Mouse (Mus musculus): ENCODE measurements around the gene Lpar5.
A peak's percentile ranks its signal among the peaks of the same experiment; 100 is the strongest.
"Not testable (repeated sequence)": the region's sequence is repeated elsewhere in the genome, so short reads cannot be mapped to it uniquely, and the experiment has no call there.

Lpar5 gene

GRCm38 (mm10) chr6:125067571-125067995, at the start of gene Lpar5:
Lpar5 (plus strand) TSS chr6:125067920.
- no peak for DNase-seq

- peak; percentile 52 for DNase-seq
Observed at GRCm38 (mm10) chr6:125030532-125030931, 37.2 kb upstream of the Lpar5 start.

GRCm38 (mm10) chr6:125031604-125032003, 36.1 kb upstream of the Lpar5 start:
- no peak for DNase-seq

- DNase-seq, result no peak
Observed at GRCm38 (mm10) chr6:125038666-125039065, 29.1 kb upstream of the Lpar5 start.

- DNase-seq, result no peak
Observed at GRCm38 (mm10) chr6:125039131-125039530, 28.6 kb upstream of the Lpar5 start.

GRCm38 (mm10) chr6:125039533-125040153, 28.1 kb upstream of the Lpar5 start, which contains the start of gene Ing4:
Ing4 (plus strand) TSS chr6:125039760.
- DNase-seq, result peak; percentile 94

- DNase-seq, result no peak
Observed at GRCm38 (mm10) chr6:125040221-125040620, 27.5 kb upstream of the Lpar5 start.

GRCm38 (mm10) chr6:125041047-125041446, 26.7 kb upstream of the Lpar5 start:
- DNase-seq, result no peak

- no peak for DNase-seq
Observed at GRCm38 (mm10) chr6:125042081-125042480, 25.6 kb upstream of the Lpar5 start.

- peak; percentile 84 for DNase-seq
Observed at GRCm38 (mm10) chr6:125046691-125047090, 21.0 kb upstream of the Lpar5 start.

- no peak for DNase-seq
Observed at GRCm38 (mm10) chr6:125049678-125050077, 18.0 kb upstream of the Lpar5 start, which contains the start of gene Acrbp. Acrbp (plus strand) TSS chr6:125049689.

- DNase-seq, result no peak
Observed at GRCm38 (mm10) chr6:125051237-125051636, 16.5 kb upstream of the Lpar5 start.

- no peak for DNase-seq
Observed at GRCm38 (mm10) chr6:125061493-125061892, 6.2 kb upstream of the Lpar5 start.

GRCm38 (mm10) chr6:125062511-125062910, 5.2 kb upstream of the Lpar5 start:
- no peak for DNase-seq

- no peak for DNase-seq
Observed at GRCm38 (mm10) chr6:125063906-125064305, 3.8 kb upstream of the Lpar5 start.

- DNase-seq, result not testable (repeated sequence)
Observed at GRCm38 (mm10) chr6:125065223-125065622, 2.5 kb upstream of the Lpar5 start.

GRCm38 (mm10) chr6:125071170-125071895, 3.6 kb downstream of the Lpar5 start:
- DNase-seq, result no peak

- DNase-seq, result peak; percentile 90
Observed at GRCm38 (mm10) chr6:125071896-125072279, 4.2 kb downstream of the Lpar5 start.

GRCm38 (mm10) chr6:125073825-125074224, 6.1 kb downstream of the Lpar5 start:
- DNase-seq, result no peak

GRCm38 (mm10) chr6:125081394-125081793, 13.7 kb downstream of the Lpar5 start:
- no peak for DNase-seq

- peak; percentile 91 for DNase-seq
Observed at GRCm38 (mm10) chr6:125081797-125082560, 14.3 kb downstream of the Lpar5 start.

GRCm38 (mm10) chr6:125082801-125083386, 15.2 kb downstream of the Lpar5 start:
- no peak for DNase-seq

GRCm38 (mm10) chr6:125084424-125084823, 16.7 kb downstream of the Lpar5 start:
- DNase-seq, result peak; percentile 74
